Comparison of ENCODE assay signal across 8 mouse cellular contexts in the genomic region with DNA sequence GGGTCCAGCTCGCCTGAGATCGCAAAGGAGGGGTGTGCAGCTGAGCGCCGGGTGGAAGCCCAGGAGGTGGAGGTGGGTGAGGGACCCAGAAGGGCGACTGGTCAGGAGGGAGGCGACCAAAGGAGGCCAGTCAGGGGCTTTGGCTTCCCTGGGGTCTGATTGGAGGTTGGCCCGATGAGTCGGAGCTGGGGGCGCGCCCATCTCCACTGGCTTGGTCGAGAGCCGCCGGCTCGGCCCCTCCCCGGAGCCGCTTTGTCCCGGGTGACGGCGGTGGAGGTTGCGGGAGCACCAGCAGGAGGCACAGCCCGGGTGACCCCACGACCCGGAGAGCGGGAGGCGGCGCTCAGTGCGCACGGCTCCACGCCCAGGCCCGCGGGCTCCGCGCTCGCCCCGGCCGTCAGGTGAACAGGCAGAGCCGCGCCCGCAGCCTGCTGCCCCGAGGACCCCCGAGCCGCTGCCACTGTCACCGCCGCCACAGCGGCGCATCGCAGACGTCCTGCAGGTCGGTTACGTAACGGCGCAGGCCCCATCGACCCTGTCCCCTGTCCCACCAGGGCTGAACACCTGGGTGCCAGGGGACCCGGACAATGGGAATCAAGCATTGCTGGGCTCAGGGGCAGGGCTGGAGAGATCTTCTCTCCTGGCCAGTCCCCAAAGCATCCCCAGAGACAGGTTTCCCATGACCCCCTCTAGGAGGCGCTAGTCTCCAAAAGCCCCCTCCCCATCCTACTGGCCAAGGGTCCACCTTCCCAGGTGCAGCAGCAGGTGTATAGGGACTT. TPM values are rescaled to one million over a fixed set of nuclear protein-coding genes. Genes with fewer than 3 reads are reported as not detected.
A peak's percentile ranks its signal among the peaks of the same experiment; 100 is the strongest.
DNase-seq lines count a peak whose midpoint lies in the region; ATAC-seq and TF ChIP-seq lines count a peak whose summit lies in the region.

No protein-coding gene starts in this region.

- H3K4me1 ChIP-seq in E14TG2a.4 (replicated peaks; ENCODE audit: low read depth, low read length): peaks cover 15% of the 10 kb centered on the region
- peaks cover 4% of the 10 kb centered on the region; the same call in 1 of the 2 replicates for H3K4me1 ChIP-seq in forebrain, embryonic 12.5 days
- H3K4me1 ChIP-seq in heart, embryonic 14.5 days (ENCODE audit: control insufficient read depth in 2 of 2, insufficient read depth in 2 of 2, low read length in 2 of 2): peaks cover 9 to 26% of the 10 kb centered on the region in 2 experiments
- peaks cover 10% of the 10 kb centered on the region; the same call in 1 of the 2 replicates for H3K4me1 ChIP-seq in kidney, embryonic 16.5 days (ENCODE audit: insufficient read depth, low read length)
- no peaks in the 10 kb centered on the region for H3K4me1 ChIP-seq in liver, embryonic 14.5 days (replicated peaks; ENCODE audit: control insufficient read depth in 2 of 2, insufficient read depth in 2 of 2, low read length in 1 of 2)
- H3K4me1 ChIP-seq in neural tube, embryonic 13.5 days (replicated peaks): peaks cover 16% of the 10 kb centered on the region

- H3K9ac ChIP-seq in forebrain, embryonic 12.5 days: peak overlapping the region; percentile 71
- peak overlapping the region; percentile 78 for H3K9ac ChIP-seq in heart, embryonic 14.5 days (ENCODE audit: low read length)
- peak overlapping the region; percentile 68 for H3K9ac ChIP-seq in kidney, embryonic 16.5 days (replicated peaks; ENCODE audit: low read length)
- no peak overlapping the region for H3K9ac ChIP-seq in liver, embryonic 14.5 days (replicated peaks)
- H3K9ac ChIP-seq in neural tube, embryonic 13.5 days: peak overlapping the region; percentile 79

- WGBS in forebrain, embryonic 12.5 days: 0% methylated on average over 30 of the region's 55 CpGs
- under 1% methylated on average over 54 of the region's 55 CpGs for WGBS in heart, embryonic 14.5 days
- 0% methylated on average over 52 of the region's 55 CpGs for WGBS in kidney, embryonic 16.5 days
- 1% methylated on average over 49 of the region's 55 CpGs for WGBS in liver, embryonic 14.5 days (ENCODE audit: insufficient replicate concordance)
- WGBS in neural tube, embryonic 13.5 days: under 1% methylated on average over 50 of the region's 55 CpGs

- peak; percentile 41 for DNase-seq in c-Kit-positive CD71-negative TER-119-negative erythroid progenitor cells, embryonic 14.5 days (ENCODE audit: low read depth)
- no peak for DNase-seq in liver, embryonic 14.5 days (ENCODE audit: low read depth in 3 of 3, low spot score in 3 of 3)
- peak; percentile 43 for DNase-seq in urinary bladder, adult 2 months (ENCODE audit: low spot score)

- peaks cover 42% of the 10 kb centered on the region for H3K27me3 ChIP-seq in E14TG2a.4 (ENCODE audit: insufficient read depth, low read length)
- peaks cover 9% of the 10 kb centered on the region for H3K27me3 ChIP-seq in forebrain, embryonic 12.5 days
- H3K27me3 ChIP-seq in heart, embryonic 14.5 days (ENCODE audit: control insufficient read depth, insufficient read depth, low read length): no peaks in the 10 kb centered on the region
- H3K27me3 ChIP-seq in kidney, embryonic 16.5 days (ENCODE audit: insufficient read depth, low read length): peaks cover 5% of the 10 kb centered on the region; the same call in 1 of the 2 replicates
- peaks cover 11% of the 10 kb centered on the region for H3K27me3 ChIP-seq in liver, embryonic 14.5 days (ENCODE audit: control insufficient read depth, insufficient read depth, low read length)
- H3K27me3 ChIP-seq in neural tube, embryonic 13.5 days: peaks cover 7% of the 10 kb centered on the region

- no peak for TF ChIP-seq EP300 in liver, embryonic 14.5 days (IDR thresholded peaks at IDR 0.05; ENCODE audit: low read depth)

- no peaks in the 10 kb centered on the region for H3K9me3 ChIP-seq in E14TG2a.4 (ENCODE audit: low read length)
- H3K9me3 ChIP-seq in forebrain, embryonic 12.5 days: no peaks in the 10 kb centered on the region
- H3K9me3 ChIP-seq in heart, embryonic 14.5 days (ENCODE audit: control insufficient read depth, low read length): no peaks in the 10 kb centered on the region
- H3K9me3 ChIP-seq in kidney, embryonic 16.5 days (ENCODE audit: low read length): no peaks in the 10 kb centered on the region
- H3K9me3 ChIP-seq in liver, embryonic 14.5 days (ENCODE audit: control insufficient read depth, low read length): no peaks in the 10 kb centered on the region
- no peaks in the 10 kb centered on the region for H3K9me3 ChIP-seq in neural tube, embryonic 13.5 days

- peak; percentile 72 for TF ChIP-seq CTCF in E14TG2a.4 (conservative IDR thresholded peaks at IDR 0.05; ENCODE audit: low read length)
- TF ChIP-seq CTCF in liver, embryonic 14.5 days (IDR thresholded peaks at IDR 0.05; ENCODE audit: low read depth): peak; percentile 5; the same call in 1 of the 2 replicates

- ATAC-seq in forebrain, embryonic 12.5 days (ENCODE audit: low FRiP score): peak; percentile 91
- ATAC-seq in heart, embryonic 14.5 days (ENCODE audit: insufficient number of reproducible peaks, insufficient read depth, low FRiP score, low read depth): peak; percentile 83
- ATAC-seq in kidney, embryonic 16.5 days (ENCODE audit: low FRiP score, low TSS enrichment): peak; percentile 94
- peak; percentile 58 for ATAC-seq in liver, embryonic 14.5 days (ENCODE audit: insufficient read depth)
- peak; percentile 93 for ATAC-seq in neural tube, embryonic 13.5 days (ENCODE audit: low read depth)

- no peaks in the 10 kb centered on the region for H3K36me3 ChIP-seq in E14TG2a.4 (ENCODE audit: insufficient read depth, low read length)
- H3K36me3 ChIP-seq in forebrain, embryonic 12.5 days (replicated peaks): no peaks in the 10 kb centered on the region
- H3K36me3 ChIP-seq in heart, embryonic 14.5 days (ENCODE audit: control insufficient read depth, insufficient read depth, low read length): no peaks in the 10 kb centered on the region
- H3K36me3 ChIP-seq in kidney, embryonic 16.5 days (ENCODE audit: insufficient read depth, low read length): no peaks in the 10 kb centered on the region
- H3K36me3 ChIP-seq in liver, embryonic 14.5 days (replicated peaks; ENCODE audit: control insufficient read depth, insufficient read depth, low read depth): no peaks in the 10 kb centered on the region
- no peaks in the 10 kb centered on the region for H3K36me3 ChIP-seq in neural tube, embryonic 13.5 days

- H3K4me3 ChIP-seq in E14TG2a.4 (replicated peaks; ENCODE audit: low read length): peak overlapping the region; percentile 87
- peak overlapping the region; percentile 69 for H3K4me3 ChIP-seq in forebrain, embryonic 12.5 days (replicated peaks)
- peak overlapping the region; percentile 70 to 72 for H3K4me3 ChIP-seq in heart, embryonic 14.5 days (ENCODE audit: control insufficient read depth in 1 of 2, insufficient read depth in 1 of 2, low read depth in 1 of 2, low read length in 2 of 2)
- peak overlapping the region; percentile 66 for H3K4me3 ChIP-seq in kidney, embryonic 16.5 days (ENCODE audit: low read length)
- peak overlapping the region; percentile 13 to 47 for H3K4me3 ChIP-seq in liver, embryonic 14.5 days (ENCODE audit: insufficient read depth in 1 of 2, low read depth in 2 of 2, low read length in 2 of 2)
- peak overlapping the region; percentile 71 for H3K4me3 ChIP-seq in neural tube, embryonic 13.5 days

- H3K27ac ChIP-seq in forebrain, embryonic 12.5 days: no peak overlapping the region
- peak overlapping the region; percentile 31 to 83 for H3K27ac ChIP-seq in heart, embryonic 14.5 days (replicated peaks in 1 of 2; ENCODE audit: control insufficient read depth in 1 of 2, insufficient read depth in 1 of 2, low read depth in 2 of 2, low read length in 2 of 2)
- H3K27ac ChIP-seq in kidney, embryonic 16.5 days (ENCODE audit: low read length): no peak overlapping the region
- no peak overlapping the region for H3K27ac ChIP-seq in liver, embryonic 14.5 days
- peak overlapping the region; percentile 74 for H3K27ac ChIP-seq in neural tube, embryonic 13.5 days (replicated peaks)

- H3K4me2 ChIP-seq in forebrain, embryonic 12.5 days: peak overlapping the region; percentile 93
- H3K4me2 ChIP-seq in heart, embryonic 14.5 days (ENCODE audit: low read length): peak overlapping the region; percentile 83
- H3K4me2 ChIP-seq in kidney, embryonic 16.5 days (replicated peaks; ENCODE audit: low read depth, low read length): peak overlapping the region; percentile 97
- H3K4me2 ChIP-seq in liver, embryonic 14.5 days (ENCODE audit: low read depth): peak overlapping the region; percentile 58
- H3K4me2 ChIP-seq in neural tube, embryonic 13.5 days: peak overlapping the region; percentile 92

RNA-seq across cellular contexts. Expression of gene Rcan2, which starts 0.6 kb away (rescaled TPM):
- 25.5 and 26.6 TPM in 2 replicates for polyA plus RNA-seq in forebrain, embryonic 12.5 days (2016; fragmentation: Nextera tagmentation; extraction: Ambion mirVana)
- polyA plus RNA-seq in heart, embryonic 14.5 days (2014; fragmentation: Nextera tagmentation; extraction: Ambion mirVana): 53.3 and 57.7 TPM in 2 replicates
- polyA plus RNA-seq in kidney, embryonic 16.5 days (2015; fragmentation: Nextera tagmentation; extraction: Ambion mirVana): 7.2 and 8.0 TPM in 2 replicates
- polyA plus RNA-seq in liver, embryonic 14.5 days (2012; rRNA removed): 0.59 and 0.75 TPM in 2 replicates
- 0.56 and 0.57 TPM in 2 replicates for polyA plus RNA-seq in liver, embryonic 14.5 days (2014; fragmentation: Nextera tagmentation; extraction: Ambion mirVana)
- polyA plus RNA-seq in neural tube, embryonic 13.5 days (2015; fragmentation: Nextera tagmentation; extraction: Ambion mirVana): 92.5 and 92.6 TPM in 2 replicates
- 10.2 and 14.4 TPM in 2 replicates for polyA plus RNA-seq in urinary bladder, adult 2 months (2012; rRNA removed)

Comparison
In these comparisons a context has a peak if more than half of its experiments do, and no peak if none do; other contexts are left out.
1. H3K4me3 ChIP-seq: peak in every context shown above with its lines; median percentile 87 in E14TG2a.4; 71 in heart, embryonic 14.5 days; 71 in neural tube, embryonic 13.5 days; 69 in forebrain, embryonic 12.5 days; 66 in kidney, embryonic 16.5 days; 30 in liver, embryonic 14.5 days.
2. DNase-seq: peak in c-Kit-positive CD71-negative TER-119-negative erythroid progenitor cells, embryonic 14.5 days (single experiment) and urinary bladder, adult 2 months (single experiment); none in liver, embryonic 14.5 days (0 of 3).
3. H3K27ac ChIP-seq: peak in heart, embryonic 14.5 days (2 of 2) and neural tube, embryonic 13.5 days (single experiment); none in forebrain, embryonic 12.5 days (single experiment), kidney, embryonic 16.5 days (single experiment) and liver, embryonic 14.5 days (single experiment).
4. Peak in every context shown above with its lines, with median percentiles within 50 percentile points of each other: ATAC-seq and H3K4me2 ChIP-seq.